Mouse (Mus musculus) lung, adult 2 months (tissue): ENCODE measurements around the gene Pou4f2.

Experiments used
- CTCF ChIP-seq: fragments of 200-500 bp; IDR thresholded peaks from 2 replicates; pipeline ENCODE4 v1.5.1; 2011; ENCODE audit warnings: mild to moderate bottlenecking, low read length, control low read depth; ENCODE audit not compliant: insufficient read depth
- POLR2A ChIP-seq: fragments of 200-500 bp; IDR thresholded peaks from 2 replicates; pipeline ENCODE4 v1.6.1; 2011; ENCODE audit warnings: low read depth, mild to moderate bottlenecking, control low read depth, low read length, borderline replicate concordance; ENCODE audit errors: extremely low read depth

DNA sequence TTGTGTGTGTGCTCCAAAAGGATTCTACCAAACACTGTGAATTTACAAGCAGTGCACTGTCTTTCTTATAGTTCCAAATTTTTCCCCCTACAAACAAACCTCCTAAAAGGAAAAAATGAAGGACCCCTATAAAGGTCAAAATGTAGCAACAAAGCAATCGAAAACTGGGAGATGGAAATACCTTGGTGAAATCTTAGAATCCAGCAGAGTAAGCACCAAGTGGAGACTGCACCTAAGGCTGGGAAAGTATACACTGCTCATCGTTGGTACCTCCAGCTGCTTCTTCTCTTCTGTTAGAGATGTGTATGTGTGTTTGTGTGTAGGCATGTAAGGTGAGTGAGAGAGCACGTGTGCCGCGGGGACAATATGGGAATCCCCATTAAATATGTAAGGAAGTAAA lies 3.1 kb downstream of the Pou4f2 start:
- TF ChIP-seq POLR2A (no peak), CTCF (no peak)
